Comparison of ENCODE assay signal across 10 mouse cellular contexts in genomic region chr16:32113541-32114218, GRCm38 (mm10). TPM values are rescaled to one million over a fixed set of nuclear protein-coding genes. Genes with fewer than 3 reads are reported as not detected.
DNase-seq lines count a peak whose midpoint lies in the region; ATAC-seq and TF ChIP-seq lines count a peak whose summit lies in the region.
"Had no signal": no experiment of that assay in that cellular context is flagged by ENCODE, and none has a peak within 500 bp of the region (broad histone marks: within the 10 kb centered on the region; RNA-seq: fewer than 3 reads in every experiment).

No protein-coding gene starts in this region.

- no peak for TF ChIP-seq CTCF in lung, embryonic 14.5 days (IDR thresholded peaks at IDR 0.05; ENCODE audit: low read depth)

- no peaks in the 10 kb centered on the region for H3K9me3 ChIP-seq in heart, embryonic 11.5 days (replicated peaks; ENCODE audit: control insufficient read depth, low read length)
- no peaks in the 10 kb centered on the region for H3K9me3 ChIP-seq in lung, embryonic 14.5 days (ENCODE audit: low read depth, low read length)
- no peaks in the 10 kb centered on the region for H3K9me3 ChIP-seq in hindbrain, embryonic 11.5 days (ENCODE audit: control insufficient read depth, low read length)
- H3K9me3 ChIP-seq: hindbrain, embryonic 15.5 days had no signal

- 59% methylated on average over 23 of the region's 23 CpGs for WGBS in heart, embryonic 11.5 days (ENCODE audit: insufficient replicate concordance)
- WGBS in lung, embryonic 14.5 days = 53% methylated on average over 23 of the region's 23 CpGs
- WGBS in hindbrain, embryonic 11.5 days = 68% methylated on average over 23 of the region's 23 CpGs

- H3K4me3 ChIP-seq in heart, embryonic 11.5 days (ENCODE audit: low read depth, low read length) = no peak overlapping the region
- no peak overlapping the region for H3K4me3 ChIP-seq in lung, embryonic 14.5 days (ENCODE audit: low read depth, low read length)
- no peak overlapping the region for H3K4me3 ChIP-seq in hindbrain, embryonic 11.5 days (ENCODE audit: low read depth, low read length)
- H3K4me3 ChIP-seq: hindbrain, embryonic 15.5 days had no signal

- H3K36me3 ChIP-seq in heart, embryonic 11.5 days (ENCODE audit: control insufficient read depth, insufficient read depth, low read length) = no peaks in the 10 kb centered on the region
- no peaks in the 10 kb centered on the region for H3K36me3 ChIP-seq in lung, embryonic 14.5 days (ENCODE audit: insufficient read depth)
- no peaks in the 10 kb centered on the region for H3K36me3 ChIP-seq in hindbrain, embryonic 11.5 days (ENCODE audit: control insufficient read depth, insufficient read depth, low read length)

- H3K4me1 ChIP-seq in heart, embryonic 11.5 days (ENCODE audit: control insufficient read depth, insufficient read depth, low read length) = no peaks in the 10 kb centered on the region
- no peaks in the 10 kb centered on the region for H3K4me1 ChIP-seq in lung, embryonic 14.5 days (ENCODE audit: insufficient read depth)
- no peaks in the 10 kb centered on the region for H3K4me1 ChIP-seq in hindbrain, embryonic 11.5 days (replicated peaks; ENCODE audit: control insufficient read depth, insufficient read depth, low read length)
- H3K4me1 ChIP-seq: hindbrain, embryonic 15.5 days had no signal

- peak overlapping the region; percentile 43; the same call in 1 of the 2 replicates for H3K4me2 ChIP-seq in heart, embryonic 11.5 days
- H3K4me2 ChIP-seq in lung, embryonic 14.5 days = 0 out of 2 replicates have a peak overlapping the region, but pooled peaks have one; percentile 20
- no peak overlapping the region for H3K4me2 ChIP-seq in hindbrain, embryonic 11.5 days (replicated peaks; ENCODE audit: low read depth, low read length)
- H3K4me2 ChIP-seq: hindbrain, embryonic 15.5 days had no signal

- ATAC-seq in heart, embryonic 11.5 days (replicated peaks; ENCODE audit: insufficient number of reproducible peaks, low FRiP score, low TSS enrichment) = 0 out of 2 replicates have a peak, but pooled peaks have one; percentile 65
- ATAC-seq in lung, embryonic 14.5 days (ENCODE audit: insufficient read depth) = peak; percentile 66
- no peak for ATAC-seq in hindbrain, embryonic 11.5 days (ENCODE audit: low FRiP score)
- ATAC-seq: Patski had no signal

- peak overlapping the region; percentile 57; the same call in 1 of the 2 replicates for H3K27ac ChIP-seq in heart, embryonic 11.5 days (ENCODE audit: low read depth, low read length)
- 0 out of 2 replicates have a peak overlapping the region, but pooled peaks have one; percentile 20 for H3K27ac ChIP-seq in lung, embryonic 14.5 days (ENCODE audit: low read depth)
- no peak overlapping the region for H3K27ac ChIP-seq in hindbrain, embryonic 11.5 days (ENCODE audit: low read depth, low read length)
- H3K27ac ChIP-seq: hindbrain, embryonic 15.5 days had no signal

- peak; percentile 35 to 58 for DNase-seq in cerebellum, postnatal 14 days
- no peak for DNase-seq in cerebellum, adult 8-10 months
- peak; percentile 74 for DNase-seq in adrenal gland, postnatal 14 days
- DNase-seq in kidney, postnatal 4 days = peak; percentile 31 to 55
- DNase-seq in lung, embryonic 14.5 days = peak; percentile 57
- peak; percentile 40 for DNase-seq in spleen, adult 12 weeks (ENCODE audit: low spot score)
- DNase-seq in hindbrain, embryonic 11.5 days (ENCODE audit: low spot score) = no peak

- H3K9ac ChIP-seq in heart, embryonic 11.5 days (ENCODE audit: low read depth, low read length) = 0 out of 2 replicates have a peak overlapping the region, but pooled peaks have one; percentile 34
- H3K9ac ChIP-seq in lung, embryonic 14.5 days = no peak overlapping the region
- no peak overlapping the region for H3K9ac ChIP-seq in hindbrain, embryonic 11.5 days (ENCODE audit: low read depth, low read length)
- H3K9ac ChIP-seq: hindbrain, embryonic 15.5 days had no signal

- H3K27me3 ChIP-seq in heart, embryonic 11.5 days (ENCODE audit: control insufficient read depth, insufficient read depth, low read length) = no peaks in the 10 kb centered on the region
- H3K27me3 ChIP-seq in lung, embryonic 14.5 days (ENCODE audit: insufficient read depth, low read length) = no peaks in the 10 kb centered on the region
- H3K27me3 ChIP-seq in hindbrain, embryonic 11.5 days (ENCODE audit: control insufficient read depth, insufficient read depth, low read length) = no peaks in the 10 kb centered on the region
- H3K27me3 ChIP-seq: hindbrain, embryonic 15.5 days; Patski had no signal

RNA-seq across cellular contexts. Expression of gene Cep19, which starts 14.1 kb away (rescaled TPM):
- 9.9 and 11.3 TPM in 2 replicates for total RNA-seq in adrenal gland, postnatal 14 days (2021)
- polyA plus RNA-seq in heart, embryonic 11.5 days (2014; fragmentation: Nextera tagmentation; extraction: Ambion mirVana) = 22.0 and 24.4 TPM in 2 replicates
- polyA plus RNA-seq in lung, embryonic 14.5 days (2014; fragmentation: Nextera tagmentation; extraction: Ambion mirVana) = 29.0 and 33.9 TPM in 2 replicates
- 47.5 and 47.7 TPM in 2 replicates for polyA plus RNA-seq in hindbrain, embryonic 11.5 days (2014; fragmentation: Nextera tagmentation; extraction: Ambion mirVana)

RNA-seq across cellular contexts. Expression of gene Pigx, which starts 14.1 kb away (rescaled TPM):
- total RNA-seq in adrenal gland, postnatal 14 days (2021) = 36.8 and 37.7 TPM in 2 replicates
- polyA plus RNA-seq in heart, embryonic 11.5 days (2014; fragmentation: Nextera tagmentation; extraction: Ambion mirVana) = 86.3 and 91.7 TPM in 2 replicates
- polyA plus RNA-seq in lung, embryonic 14.5 days (2014; fragmentation: Nextera tagmentation; extraction: Ambion mirVana) = 105 and 111 TPM in 2 replicates
- polyA plus RNA-seq in hindbrain, embryonic 11.5 days (2014; fragmentation: Nextera tagmentation; extraction: Ambion mirVana) = 147 and 150 TPM in 2 replicates

RNA-seq across cellular contexts. Expression of gene Pak2, which starts 34.5 kb away (rescaled TPM):
- total RNA-seq in adrenal gland, postnatal 14 days (2021) = 58.2 and 64.3 TPM in 2 replicates
- polyA plus RNA-seq in heart, embryonic 11.5 days (2014; fragmentation: Nextera tagmentation; extraction: Ambion mirVana) = 33.9 and 37.5 TPM in 2 replicates
- 38.2 and 39.8 TPM in 2 replicates for polyA plus RNA-seq in lung, embryonic 14.5 days (2014; fragmentation: Nextera tagmentation; extraction: Ambion mirVana)
- 46.4 and 48.0 TPM in 2 replicates for polyA plus RNA-seq in hindbrain, embryonic 11.5 days (2014; fragmentation: Nextera tagmentation; extraction: Ambion mirVana)

RNA-seq across cellular contexts. Expression of gene Nrros, which starts 51.7 kb away (rescaled TPM):
- total RNA-seq in adrenal gland, postnatal 14 days (2021) = 8.0 and 17.4 TPM in 2 replicates
- 5.9 and 6.6 TPM in 2 replicates for polyA plus RNA-seq in heart, embryonic 11.5 days (2014; fragmentation: Nextera tagmentation; extraction: Ambion mirVana)
- polyA plus RNA-seq in lung, embryonic 14.5 days (2014; fragmentation: Nextera tagmentation; extraction: Ambion mirVana) = 37.6 and 42.6 TPM in 2 replicates
- 8.1 and 8.7 TPM in 2 replicates for polyA plus RNA-seq in hindbrain, embryonic 11.5 days (2014; fragmentation: Nextera tagmentation; extraction: Ambion mirVana)
- polyA plus RNA-seq: Patski had no signal

Comparison
In these comparisons a context has a peak if more than half of its experiments do, and no peak if none do; other contexts are left out.
1. DNase-seq: peak in cerebellum, postnatal 14 days (2 of 2), adrenal gland, postnatal 14 days (single experiment), kidney, postnatal 4 days (2 of 2), lung, embryonic 14.5 days (single experiment) and spleen, adult 12 weeks (single experiment); none in cerebellum, adult 8-10 months (single experiment) and hindbrain, embryonic 11.5 days (single experiment).